Mouse (Mus musculus) limb, embryonic 14.5 days (tissue): ENCODE measurements at regions not wholly inside any gene's neighbourhood (a gene's known extent, or its start where the extent isn't known, plus 50 kb on each side); places are given as distances from the start of the nearest gene placed in this dataset.

Source experiments
- ATAC-seq: fragments of 200-750 bp; cut with Nextera tagmentation; 2 replicates; pipeline ENCODE4 v1.8.0; 2017; ENCODE audit warnings: low read depth, moderate number of reproducible peaks, moderate TSS enrichment; ENCODE audit not compliant: low FRiP score
- DNase-seq: peaks from one replicate; pipeline ENCODE4 v3.0.0-alpha.2; 2015; ENCODE audit warnings: low spot score
- H3K27ac ChIP-seq: fragments of 300-500 bp; sonication (generic); replicated peaks from 2 replicates; pipeline ENCODE4 v1.5.1; 2014; ENCODE audit warnings: low read depth, mild to moderate bottlenecking, low read length, moderate library complexity, mixed read lengths
- H3K27me3 ChIP-seq: fragments of 300-500 bp; sonication (generic); 2 replicates; pipeline ENCODE4 v1.6.1; 2014; ENCODE audit warnings: low read length, mixed read lengths; ENCODE audit not compliant: control insufficient read depth, insufficient read depth
- H3K36me3 ChIP-seq: fragments of 300-500 bp; sonication (generic); 2 replicates; pipeline ENCODE4 v1.6.1; 2014; ENCODE audit warnings: mild to moderate bottlenecking, low read length, moderate library complexity, mixed read lengths; ENCODE audit not compliant: control insufficient read depth, insufficient read depth
- H3K4me1 ChIP-seq: fragments of 300-500 bp; sonication (generic); 2 replicates; pipeline ENCODE4 v1.6.1; 2014; ENCODE audit warnings: antibody characterized with exemption, low read length, mixed read lengths; ENCODE audit not compliant: control insufficient read depth, insufficient read depth
- H3K4me2 ChIP-seq: fragments of 300-500 bp; sonication (generic); replicated peaks from 2 replicates; pipeline ENCODE4 v1.6.1; 2014; ENCODE audit warnings: low read depth, mild to moderate bottlenecking, low read length, moderate library complexity; ENCODE audit not compliant: severe bottlenecking
- H3K4me3 ChIP-seq: fragments of 300-500 bp; sonication (generic); replicated peaks from 2 replicates; pipeline ENCODE4 v1.5.1; 2014; ENCODE audit warnings: low read length
- H3K9ac ChIP-seq: fragments of 300-500 bp; sonication (generic); 2 replicates; pipeline ENCODE4 v1.6.1; 2014; ENCODE audit warnings: mild to moderate bottlenecking, low read depth, low read length, moderate library complexity; ENCODE audit not compliant: severe bottlenecking
- H3K9me3 ChIP-seq: fragments of 300-500 bp; sonication (generic); 2 replicates; pipeline ENCODE4 v1.6.1; 2016; ENCODE audit warnings: low read length; ENCODE audit not compliant: control insufficient read depth
- POLR2A ChIP-seq: fragments of 200-500 bp; IDR thresholded peaks from 2 replicates; pipeline ENCODE4 v1.8.0; 2012; ENCODE audit warnings: inconsistent platforms, mild to moderate bottlenecking, moderate library complexity, borderline replicate concordance; ENCODE audit not compliant: insufficient read depth, insufficient read length; ENCODE audit errors: extremely low read depth
- WGBS: fragments of 180-500 bp; shearing (Covaris S2); extraction: QIAGEN DNeasy Blood & Tissue Kit; methylation state at CpG from one replicate; pipeline ENCODE4 v1.1.7; 2014; 5-methylcytosine and 5-hydroxymethylcytosine counted together

GRCm38 (mm10) chrX:11736481-11736880 lies 408.9 kb downstream of the H2al1j start:
- ATAC-seq = no peak
- 53% methylated on average over 3 of the region's 3 CpGs for WGBS
- peaks cover 11% of the 10 kb centered on the region for H3K4me1 ChIP-seq

GRCm38 (mm10) chrX:11739565-11739964 lies 411.9 kb downstream of the H2al1j start:
- Histone ChIP-seq H3K9me3 (no peaks in the 10 kb centered on the region), H3K27ac (no peak overlapping the region), H3K36me3 (no peaks in the 10 kb centered on the region), H3K4me3 (no peak overlapping the region), H3K9ac (no peak overlapping the region), H3K4me2 (no peak overlapping the region), H3K4me1 (peaks cover 8% of the 10 kb centered on the region), H3K27me3 (no peaks in the 10 kb centered on the region)
- peak; percentile 43 for DNase-seq
- TF ChIP-seq POLR2A = no peak
- peak; percentile 83 for ATAC-seq
- whole genome bisulfite sequencing = 31% methylated on average over 7 of the region's 7 CpGs

More at GRCm38 (mm10) chrX:11736481-11736880, 408.9 kb downstream of the H2al1j start:
- Histone ChIP-seq H3K36me3 (no peaks in the 10 kb centered on the region), H3K4me2 (no peak overlapping the region), H3K27me3 (no peaks in the 10 kb centered on the region), H3K4me3 (no peak overlapping the region), H3K27ac (no peak overlapping the region), H3K9ac (no peak overlapping the region), H3K9me3 (no peaks in the 10 kb centered on the region)
- TF ChIP-seq POLR2A = no peak
- no peak for DNase-seq

DNA sequence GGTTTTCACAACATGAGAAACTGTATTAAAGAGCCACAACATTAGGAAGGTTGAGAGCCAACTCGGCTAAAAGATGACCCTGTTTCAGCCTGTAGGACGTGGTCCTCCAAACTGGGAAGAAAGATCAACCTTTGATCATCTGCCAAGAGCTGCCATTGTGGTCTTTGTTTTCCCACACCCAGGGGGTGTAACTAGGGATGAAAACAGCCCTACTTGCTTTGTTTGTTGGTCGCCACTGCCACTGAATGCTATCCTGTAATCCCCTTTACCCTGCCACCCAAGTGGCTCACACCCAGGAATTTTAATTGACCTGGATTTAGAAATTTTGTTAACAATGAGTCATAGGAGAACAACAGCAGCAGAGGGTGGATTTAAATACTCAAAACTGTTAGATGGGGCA lies 414.2 kb downstream of the Bcor start:
- DNase-seq = no peak
- TF ChIP-seq POLR2A = no peak
- Histone ChIP-seq H3K36me3 (no peaks in the 10 kb centered on the region), H3K9me3 (no peaks in the 10 kb centered on the region), H3K4me1 (no peaks in the 10 kb centered on the region), H3K4me3 (no peak overlapping the region), H3K27me3 (no peaks in the 10 kb centered on the region), H3K9ac (no peak overlapping the region), H3K4me2 (no peak overlapping the region), H3K27ac (no peak overlapping the region)
- WGBS = 41% methylated on average over 3 of the region's 3 CpGs
- ATAC-seq = no peak

DNA sequence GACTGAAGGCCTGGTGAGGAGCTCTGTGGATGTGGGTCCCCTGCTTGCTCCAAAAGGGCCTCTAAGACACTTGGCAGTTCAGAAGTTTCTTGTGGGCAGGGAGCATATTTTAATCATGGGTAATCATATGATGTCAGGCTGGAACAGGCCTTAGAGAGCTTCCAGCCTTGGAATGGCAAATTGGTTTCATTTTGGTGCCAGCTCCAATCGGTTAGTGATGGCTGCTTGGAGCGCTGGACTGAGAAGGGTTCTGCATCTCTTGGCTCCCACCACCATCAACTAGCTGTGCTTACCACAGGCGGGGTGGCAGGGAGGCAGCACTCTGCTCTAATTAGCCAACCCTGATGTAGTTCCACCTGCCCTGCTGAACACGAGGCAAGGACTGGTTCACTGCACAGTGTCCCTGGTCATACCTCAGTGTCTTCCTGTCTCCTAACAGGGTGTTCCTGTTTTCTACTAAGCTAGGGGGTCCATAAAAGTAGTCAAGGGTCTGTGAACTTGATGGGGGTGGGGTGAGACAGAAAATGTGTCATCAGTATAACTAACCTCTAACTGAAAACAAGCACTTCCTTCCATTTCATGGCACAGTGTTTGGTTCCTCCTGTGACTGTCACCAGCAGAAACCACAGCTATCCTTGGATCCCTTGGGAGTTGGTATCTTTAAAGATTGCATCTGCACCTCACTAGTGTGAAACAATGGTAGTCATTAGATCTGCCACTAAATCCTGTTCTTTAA lies 412.6 kb downstream of the Bcor start:
- Histone ChIP-seq H3K4me2 (no peak overlapping the region), H3K4me1 (no peaks in the 10 kb centered on the region), H3K9ac (no peak overlapping the region), H3K36me3 (no peaks in the 10 kb centered on the region), H3K4me3 (no peak overlapping the region), H3K27me3 (no peaks in the 10 kb centered on the region), H3K27ac (no peak overlapping the region), H3K9me3 (no peaks in the 10 kb centered on the region)
- DNase-seq = no peak
- ATAC-seq = no peak
- 68% methylated on average over 3 of the region's 4 CpGs for WGBS
- no peak for TF ChIP-seq POLR2A

GRCm38 (mm10) chrX:11748278-11748677 lies 411.9 kb downstream of the Bcor start:
- no peak for TF ChIP-seq POLR2A
- ATAC-seq (no peak), DNase-seq (no peak)
- WGBS = 68% methylated on average over 4 of the region's 4 CpGs
- Histone ChIP-seq H3K27me3 (no peaks in the 10 kb centered on the region), H3K36me3 (no peaks in the 10 kb centered on the region), H3K4me3 (no peak overlapping the region), H3K9me3 (no peaks in the 10 kb centered on the region), H3K4me2 (no peak overlapping the region), H3K9ac (no peak overlapping the region), H3K27ac (no peak overlapping the region), H3K4me1 (no peaks in the 10 kb centered on the region)
